Mouse (Mus musculus): Measurements from ENCODE around the gene Mlf1. TPM values are rescaled to one million over a fixed set of nuclear protein-coding genes. Genes with fewer than 3 reads are reported as not detected.

The Mlf1 gene
- total RNA-seq, 2 experiments from 2014 or later: 441 to 460 TPM

DNA sequence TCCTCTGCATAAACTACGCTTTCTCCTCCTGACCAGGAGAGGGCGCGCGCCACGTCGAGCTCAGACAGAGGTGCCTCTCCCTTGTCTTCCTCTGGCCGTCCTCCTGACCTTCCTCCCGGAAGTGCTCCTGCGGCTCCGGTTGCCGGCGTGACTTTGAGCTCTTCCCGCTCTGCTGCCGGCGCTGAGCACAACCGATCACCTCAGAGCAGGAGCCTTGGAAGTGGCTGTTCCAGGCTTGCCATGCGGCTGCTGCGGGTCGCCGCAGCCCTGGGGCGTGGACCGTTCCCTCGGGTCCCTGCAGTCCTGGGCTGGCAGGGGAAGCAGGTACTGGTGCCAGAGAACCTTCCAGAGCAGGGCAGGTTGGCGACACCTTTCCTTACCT is 56.1 kb downstream of the Mlf1 start, which contains the start of gene Gfm1:
Gfm1 (plus strand) TSS at position 98 of the 382 bp plus-strand sequence.
- intact Hi-C loops (cut with DNase I): loop anchor here (2.0 kb wide), 1 partner anchor 77 kb away; no protein-coding TSS in a partner anchor
- peak; percentile 91 to 95 for DNase-seq

DNA sequence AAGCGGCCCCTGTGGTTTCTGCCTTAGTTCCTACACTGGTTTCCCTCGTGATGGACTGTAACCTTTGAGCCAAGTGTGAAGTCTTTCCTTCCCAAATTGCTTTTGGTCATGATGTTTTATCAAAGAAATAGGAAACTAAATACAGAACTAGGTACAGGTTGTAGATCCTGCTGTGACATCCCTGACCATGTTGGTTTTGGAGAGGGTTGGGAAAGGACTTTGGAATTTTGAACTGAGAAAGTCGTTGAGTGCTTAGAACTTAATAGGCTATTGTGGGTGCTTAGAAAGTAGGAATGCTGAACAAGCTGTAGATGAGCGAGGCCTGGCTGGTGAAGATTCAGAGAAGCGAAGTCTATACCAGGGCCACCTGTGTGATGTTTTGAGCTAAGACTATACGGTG is 60.1 kb downstream of the Mlf1 start:
- intact Hi-C loops (cut with DNase I): no loop called here
- DNase-seq: no peak

DNA sequence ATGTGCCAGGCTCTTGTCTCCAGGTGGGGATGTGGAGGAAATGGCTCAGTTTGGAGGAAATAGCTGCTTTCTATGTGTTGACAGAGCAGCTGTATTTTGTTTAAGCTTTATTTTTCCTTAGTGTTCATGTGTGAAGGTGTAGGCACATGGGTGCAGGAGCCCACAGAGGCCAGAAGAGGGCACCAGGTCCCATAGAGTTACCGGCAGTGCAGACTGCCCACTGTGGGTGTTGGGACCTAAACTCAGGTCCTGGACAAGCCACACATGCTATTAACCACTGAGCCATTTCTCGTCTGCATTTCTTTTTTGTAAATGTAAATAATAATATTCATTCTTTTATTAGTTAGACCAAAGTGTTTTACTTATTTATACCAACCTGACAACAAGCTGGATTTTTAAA is 73.2 kb downstream of the Mlf1 start:
- no peak for DNase-seq
- intact Hi-C loops (cut with DNase I): loop anchor here (5.0 kb wide), 1 partner anchor 125 kb away; no protein-coding TSS in a partner anchor

Other genes starting within 250 kb of the Mlf1 start
- gene Gm17402, start 1.1 kb downstream of the Mlf1 start, total RNA-seq (2021): not detected
- 100 to 1,000 TPM; 189 to 208 TPM for gene Gfm1, start 56.0 kb downstream of the Mlf1 start, total RNA-seq (2021)
- gene Lxn, start 89.8 kb downstream of the Mlf1 start, total RNA-seq (2021): 10 to 100 TPM; 21.6 to 23.1 TPM
- 1 to 10 TPM; 1.2 TPM for gene Rarres1, start 141.4 kb downstream of the Mlf1 start, total RNA-seq (2021)
- gene Mfsd1, start 208.6 kb downstream of the Mlf1 start, total RNA-seq (2021): 10 to 100 TPM; 40.0 to 42.8 TPM